In the genomic region with DNA sequence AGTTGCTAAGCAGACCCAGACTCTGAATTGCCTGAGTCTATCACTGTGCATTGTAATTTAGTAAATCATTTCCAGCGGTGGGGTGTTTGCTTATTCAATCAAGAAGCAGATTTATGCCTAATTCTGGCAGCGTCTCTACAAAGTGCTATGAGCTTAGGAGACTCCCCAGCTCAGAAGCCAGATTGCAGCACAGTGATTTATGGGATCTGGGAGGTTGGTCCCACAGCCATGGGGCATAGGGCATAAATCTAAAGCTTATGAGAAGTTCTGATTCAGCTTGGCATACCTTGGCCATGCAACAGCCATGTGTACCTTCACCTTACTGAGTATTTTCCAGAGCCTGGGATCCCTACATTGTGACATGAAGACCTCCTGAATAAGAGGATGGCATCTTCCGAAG, we compare ENCODE assay signal across 14 mouse cellular contexts.
"Had no signal": no experiment of that assay in that cellular context is flagged by ENCODE, and none has a peak within 500 bp of the region (broad histone marks: within the 10 kb centered on the region; RNA-seq: fewer than 3 reads in every experiment).

No protein-coding gene starts in this region.

- DNase-seq: lung, adult 18-20 months; lung, embryonic 14.5 days; lung, postnatal 10 days; lung, postnatal 4 days; right cerebral cortex, postnatal 14 days; thymus, adult 2 months; thymus, postnatal 25 days; thymus, postnatal 4 days had no signal

- H3K36me3 ChIP-seq: midbrain, embryonic 13.5 days; midbrain, embryonic 15.5 days; neural tube, embryonic 12.5 days; stomach, embryonic 15.5 days had no signal

- H3K9ac ChIP-seq: lung, embryonic 14.5 days; midbrain, embryonic 13.5 days; midbrain, embryonic 15.5 days; neural tube, embryonic 12.5 days; stomach, embryonic 15.5 days had no signal

- H3K4me3 ChIP-seq: midbrain, embryonic 13.5 days; midbrain, embryonic 15.5 days; neural tube, embryonic 12.5 days; stomach, embryonic 15.5 days had no signal

- H3K4me2 ChIP-seq: lung, embryonic 14.5 days; midbrain, embryonic 11.5 days; midbrain, embryonic 13.5 days; midbrain, embryonic 15.5 days; neural tube, embryonic 12.5 days; stomach, embryonic 15.5 days had no signal

- H3K9me3 ChIP-seq: midbrain, embryonic 13.5 days; midbrain, embryonic 15.5 days; neural tube, embryonic 12.5 days; stomach, embryonic 15.5 days had no signal

- H3K4me1 ChIP-seq: midbrain, embryonic 15.5 days; neural tube, embryonic 12.5 days; stomach, embryonic 15.5 days had no signal

- H3K27ac ChIP-seq: midbrain, embryonic 13.5 days; midbrain, embryonic 15.5 days; neural tube, embryonic 12.5 days; stomach, embryonic 15.5 days; stomach, postnatal 0 days had no signal

- H3K27me3 ChIP-seq: midbrain, embryonic 13.5 days; midbrain, embryonic 15.5 days; neural tube, embryonic 12.5 days; stomach, embryonic 15.5 days had no signal

- ATAC-seq: midbrain, embryonic 13.5 days; midbrain, embryonic 15.5 days had no signal
